Mouse (Mus musculus) layer of hippocampus, adult 8-10 months (tissue): ENCODE data around the gene Cd300lg. TPM values are rescaled to one million over a fixed set of nuclear protein-coding genes. Genes with fewer than 3 reads are reported as not detected.

Experiments
- DNase-seq, 2 experiments: peaks; one replicate each; pipeline ENCODE4 v3.0.0; 2022; ENCODE audit warnings: low spot score in 2 of 2
- total RNA-seq, 4 experiments: library from RNA; stranded (reverse); gene quantifications; 2 replicates each; pipeline ENCODE4 v1.2.4; 2022

The Cd300lg gene
- total RNA-seq, 4 experiments from 2014 or later: not detected

GRCm38 (mm10) chr11:102096446-102096845 lies 55.1 kb downstream of the Cd300lg start:
- DNase-seq: no peak

- peak in 1 of 2 experiments; percentile 58 for DNase-seq
Measured at GRCm38 (mm10) chr11:102096887-102097391, 55.6 kb downstream of the Cd300lg start.

- DNase-seq: no peak
Measured at GRCm38 (mm10) chr11:102101219-102101618, 59.9 kb downstream of the Cd300lg start, which contains the start of gene Ppy. TSS of gene Ppy (minus strand) at chr11:102101319.

DNA sequence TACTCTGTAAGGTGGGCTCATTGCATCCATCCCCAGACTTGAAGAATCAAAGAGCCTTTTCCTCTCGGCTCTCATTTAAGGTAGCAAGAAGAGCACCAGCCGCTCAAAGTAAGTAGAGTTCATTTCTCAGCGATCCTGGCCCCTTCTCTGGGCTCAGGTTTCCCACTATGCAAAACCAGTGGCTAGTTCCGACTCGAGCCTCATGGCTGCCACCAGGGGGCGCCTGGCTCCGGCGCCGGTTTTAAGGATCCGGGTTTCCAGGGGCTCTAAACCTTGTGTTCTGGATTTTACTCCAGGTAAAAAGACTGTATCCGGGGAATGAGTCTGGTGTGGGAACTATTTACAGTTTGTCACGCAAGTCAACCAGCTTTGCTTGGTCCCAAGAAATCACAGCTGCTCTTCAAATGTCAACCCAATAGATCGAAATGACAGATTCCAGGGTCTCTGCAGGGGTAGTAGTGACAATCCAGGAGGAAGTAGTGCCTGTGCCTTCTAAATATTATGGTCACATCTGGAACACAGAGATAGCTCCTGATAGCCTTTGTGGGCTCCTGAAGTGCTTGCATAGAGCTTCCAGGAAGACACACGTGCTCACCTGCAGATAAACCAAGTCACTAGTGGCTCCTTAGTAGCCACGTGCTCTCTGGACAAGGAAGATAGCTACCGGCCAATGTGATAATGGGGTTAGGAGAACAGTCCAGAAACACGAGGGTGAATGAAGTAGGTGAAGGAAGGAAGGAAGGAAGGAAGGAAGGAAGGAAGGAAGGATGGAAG lies 61.4 kb downstream of the Cd300lg start:
- DNase-seq: peak in 1 of 2 experiments; percentile 58

Other genes with a start within 250 kb of the Cd300lg start
- gene Meox1, start 147.1 kb upstream of the Cd300lg start, total RNA-seq: 1 to 10 TPM in 1 of 4 experiments, under 1 TPM in 3; 0.86 to 1.1 (median 0.87) TPM
- under 1 TPM in 1 of 4 experiments, not detected in 3; 0.22 TPM for gene Sost, start 74.5 kb upstream of the Cd300lg start, total RNA-seq
- gene Cfap97d1, start 57.2 kb upstream of the Cd300lg start, total RNA-seq: not detected
- gene Dusp3, start 54.5 kb upstream of the Cd300lg start, total RNA-seq: 100 to 1,000 TPM; 151 to 190 (median 164) TPM
- gene Mpp3, start 13.0 kb upstream of the Cd300lg start, total RNA-seq: 100 to 1,000 TPM in 1 of 4 experiments, 10 to 100 TPM in 3; 88.8 to 102 (median 95.8) TPM
- 100 to 1,000 TPM; 118 to 152 (median 135) TPM for gene Mpp2, start 47.0 kb downstream of the Cd300lg start, total RNA-seq
- gene Ppy, start 59.8 kb downstream of the Cd300lg start, total RNA-seq: not detected
- not detected for gene Pyy, start 66.3 kb downstream of the Cd300lg start, total RNA-seq
- gene Nags, start 104.0 kb downstream of the Cd300lg start, total RNA-seq: under 1 TPM in 1 of 4 experiments, not detected in 3; 0.29 TPM
- 10 to 100 TPM; 22.6 to 27.3 (median 25.1) TPM for gene Tmem101, start 114.9 kb downstream of the Cd300lg start, total RNA-seq
- 10 to 100 TPM; 53.5 to 61.6 (median 58.8) TPM for gene Lsm12, start 143.8 kb downstream of the Cd300lg start, total RNA-seq
- 10 to 100 TPM; 66.0 to 74.2 (median 70.4) TPM for gene G6pc3, start 148.1 kb downstream of the Cd300lg start, total RNA-seq
- 100 to 1,000 TPM; 219 to 252 (median 232) TPM for gene Hdac5, start 188.7 kb downstream of the Cd300lg start, total RNA-seq
- gene BC030867, start 207.4 kb downstream of the Cd300lg start, total RNA-seq: 1 to 10 TPM in 1 of 4 experiments, under 1 TPM in 3; 0.62 to 1.2 (median 0.64) TPM
- gene Asb16, start 227.2 kb downstream of the Cd300lg start, total RNA-seq: 1 to 10 TPM; 2.1 to 2.4 (median 2.2) TPM
- gene Tmub2, start 243.4 kb downstream of the Cd300lg start, total RNA-seq: 10 to 100 TPM; 61.4 to 72.0 (median 67.7) TPM